21 mouse cellular contexts compared by ENCODE assay signal in the genomic region with DNA sequence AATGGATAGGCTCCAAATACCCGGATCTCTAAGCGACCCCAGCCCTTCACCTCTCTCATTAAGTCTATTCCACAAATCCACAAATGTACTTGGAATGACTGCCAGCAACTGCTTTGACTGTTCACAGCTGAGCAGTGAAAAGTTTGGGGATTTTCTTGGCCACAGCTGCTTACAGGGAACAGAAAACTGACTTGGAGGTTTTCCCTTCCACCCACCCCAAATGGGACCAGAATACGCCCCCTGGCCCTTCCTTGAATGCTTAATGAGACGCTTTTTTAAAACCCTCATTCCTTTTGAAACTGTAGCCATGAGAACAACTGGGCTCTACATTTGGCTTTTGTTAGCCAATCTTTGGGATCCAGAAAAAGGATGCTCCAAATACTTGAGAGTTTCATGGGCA. TPM values are rescaled to one million over a fixed set of nuclear protein-coding genes. Genes with fewer than 3 reads are reported as not detected.
DNase-seq lines count a peak whose midpoint lies in the region; ATAC-seq lines count a peak whose summit lies in the region.
"Had no signal": no experiment of that assay in that cellular context is flagged by ENCODE, and none has a peak within 500 bp of the region (broad histone marks: within the 10 kb centered on the region; RNA-seq: fewer than 3 reads in every experiment).

No protein-coding gene starts in this region.

- H3K9ac ChIP-seq in neural tube, embryonic 15.5 days (replicated peaks), result no peak overlapping the region
- H3K9ac ChIP-seq: liver, embryonic 13.5 days had no signal

- no peaks in the 10 kb centered on the region for H3K27me3 ChIP-seq in neural tube, embryonic 15.5 days (replicated peaks)
- H3K27me3 ChIP-seq: liver, embryonic 13.5 days had no signal

- no peak overlapping the region for H3K4me2 ChIP-seq in neural tube, embryonic 15.5 days
- H3K4me2 ChIP-seq: liver, embryonic 13.5 days had no signal

- no peak overlapping the region for H3K4me3 ChIP-seq in neural tube, embryonic 15.5 days (replicated peaks)
- H3K4me3 ChIP-seq: liver, embryonic 13.5 days had no signal

- peaks cover 3% of the 10 kb centered on the region; the same call in 1 of the 2 replicates for H3K4me1 ChIP-seq in neural tube, embryonic 15.5 days
- H3K4me1 ChIP-seq: liver, embryonic 13.5 days had no signal

- DNase-seq in cerebellum, adult 11 months, result no peak
- DNase-seq in frontal cortex, postnatal 36 days (ENCODE audit: low spot score in 2 of 2), result peak; percentile 14 to 49
- no peak for DNase-seq in frontal cortex, postnatal 25 days (ENCODE audit: low spot score in 2 of 2)
- no peak for DNase-seq in neural tube, embryonic 10.5 days (ENCODE audit: extremely low spot score, low spot score)
- DNase-seq in right cerebral cortex, postnatal 10 days (ENCODE audit: low spot score in 2 of 2), result peak; percentile 63 to 68
- DNase-seq in gastrocnemius, postnatal 4 days (ENCODE audit: low spot score in 2 of 2), result no peak
- DNase-seq: adrenal gland, postnatal 25 days; embryo, embryonic 11 days; heart, postnatal 10 days; kidney, adult 9 months; kidney, postnatal 4 days; liver, embryonic 13.5 days; retina, postnatal 1 day had no signal

- H3K9me3 ChIP-seq in neural tube, embryonic 15.5 days (replicated peaks), result no peaks in the 10 kb centered on the region
- H3K9me3 ChIP-seq: liver, embryonic 13.5 days had no signal

- peak; percentile 31; the same call in 1 of the 2 replicates for ATAC-seq in cerebellum, adult (ENCODE audit: insufficient number of reproducible peaks, low FRiP score, low TSS enrichment)
- peak; percentile 37; the same call in 1 of the 2 replicates for ATAC-seq in neural tube, embryonic 15.5 days (ENCODE audit: low FRiP score)

- no peaks in the 10 kb centered on the region for H3K36me3 ChIP-seq in neural tube, embryonic 15.5 days
- H3K36me3 ChIP-seq: liver, embryonic 13.5 days had no signal

- no peak overlapping the region for H3K27ac ChIP-seq in neural tube, embryonic 15.5 days (replicated peaks)
- H3K27ac ChIP-seq: liver, embryonic 13.5 days had no signal

- WGBS in neural tube, embryonic 15.5 days, result 57% methylated on average over 4 of the region's 4 CpGs

RNA-seq across cellular contexts. Expression of a gene that starts 8.6 kb away (rescaled TPM):
- not detected in 2 replicates for polyA plus RNA-seq in neural tube, embryonic 15.5 days (2015; fragmentation: Nextera tagmentation; extraction: Ambion mirVana)
- total RNA-seq in gastrocnemius, postnatal 4 days (2021), result not detected
- total RNA-seq: adrenal gland, postnatal 25 days; heart, adult 8-10 months; heart, postnatal 10 days; megakaryocyte, adult 5-6 weeks; monocyte, adult 5-6 weeks had no signal
- polyA plus RNA-seq: limb, embryonic 11.5 days; liver, embryonic 13.5 days; lung, embryonic 16.5 days; neural tube, embryonic 14.5 days had no signal

RNA-seq across cellular contexts. Expression of a gene that starts 19.7 kb away (rescaled TPM):
- polyA plus RNA-seq in neural tube, embryonic 15.5 days (2015; fragmentation: Nextera tagmentation; extraction: Ambion mirVana), result not detected in 2 replicates
- not detected for total RNA-seq in gastrocnemius, postnatal 4 days (2021)
- total RNA-seq: adrenal gland, postnatal 25 days; heart, adult 8-10 months; heart, postnatal 10 days; megakaryocyte, adult 5-6 weeks; monocyte, adult 5-6 weeks had no signal
- polyA plus RNA-seq: limb, embryonic 11.5 days; liver, embryonic 13.5 days; lung, embryonic 16.5 days; neural tube, embryonic 14.5 days had no signal

RNA-seq across cellular contexts. Expression of a gene that starts 31.6 kb away (rescaled TPM):
- not detected in 2 replicates for polyA plus RNA-seq in neural tube, embryonic 15.5 days (2015; fragmentation: Nextera tagmentation; extraction: Ambion mirVana)
- total RNA-seq in gastrocnemius, postnatal 4 days (2021), result not detected
- total RNA-seq: adrenal gland, postnatal 25 days; heart, adult 8-10 months; heart, postnatal 10 days; megakaryocyte, adult 5-6 weeks; monocyte, adult 5-6 weeks had no signal
- polyA plus RNA-seq: limb, embryonic 11.5 days; liver, embryonic 13.5 days; lung, embryonic 16.5 days; neural tube, embryonic 14.5 days had no signal

RNA-seq across cellular contexts. Expression of a gene that starts 40.0 kb away (rescaled TPM):
- not detected in 2 replicates for polyA plus RNA-seq in neural tube, embryonic 15.5 days (2015; fragmentation: Nextera tagmentation; extraction: Ambion mirVana)
- total RNA-seq in gastrocnemius, postnatal 4 days (2021), result not detected
- total RNA-seq: adrenal gland, postnatal 25 days; heart, adult 8-10 months; heart, postnatal 10 days; megakaryocyte, adult 5-6 weeks; monocyte, adult 5-6 weeks had no signal
- polyA plus RNA-seq: limb, embryonic 11.5 days; liver, embryonic 13.5 days; lung, embryonic 16.5 days; neural tube, embryonic 14.5 days had no signal

RNA-seq across cellular contexts. Expression of a gene that starts 45.7 kb away (rescaled TPM):
- not detected in 2 replicates for polyA plus RNA-seq in neural tube, embryonic 15.5 days (2015; fragmentation: Nextera tagmentation; extraction: Ambion mirVana)
- total RNA-seq in gastrocnemius, postnatal 4 days (2021), result not detected
- total RNA-seq: adrenal gland, postnatal 25 days; heart, adult 8-10 months; heart, postnatal 10 days; megakaryocyte, adult 5-6 weeks; monocyte, adult 5-6 weeks had no signal
- polyA plus RNA-seq: limb, embryonic 11.5 days; liver, embryonic 13.5 days; lung, embryonic 16.5 days; neural tube, embryonic 14.5 days had no signal

Comparison
In these comparisons a context has a peak if more than half of its experiments do, and no peak if none do; other contexts are left out.
1. DNase-seq: peak in frontal cortex, postnatal 36 days (2 of 2) and right cerebral cortex, postnatal 10 days (2 of 2); none in cerebellum, adult 11 months (single experiment), frontal cortex, postnatal 25 days (0 of 2), neural tube, embryonic 10.5 days (single experiment) and gastrocnemius, postnatal 4 days (0 of 2).